In genomic region chr12:69158366-69158764, GRCm38 (mm10) we compare ENCODE assay signal across 8 mouse cellular contexts. TPM values are rescaled to one million over a fixed set of nuclear protein-coding genes. Genes with fewer than 3 reads are reported as not detected.
DNase-seq lines count a peak whose midpoint lies in the region; ATAC-seq and TF ChIP-seq lines count a peak whose summit lies in the region.

No protein-coding gene starts in this region.

- peaks cover 12% of the 10 kb centered on the region for H3K36me3 ChIP-seq in kidney, postnatal 0 days (ENCODE audit: insufficient read depth, low read length)
- H3K36me3 ChIP-seq in hindbrain, embryonic 16.5 days (ENCODE audit: control insufficient read depth, insufficient read depth, low read length) = peaks cover 14% of the 10 kb centered on the region

- WGBS in kidney, postnatal 0 days = under 1% methylated on average over 19 of the region's 19 CpGs
- 1% methylated on average over 19 of the region's 19 CpGs for WGBS in hindbrain, embryonic 16.5 days

- no peaks in the 10 kb centered on the region for H3K27me3 ChIP-seq in kidney, postnatal 0 days (ENCODE audit: insufficient read depth, low read length)
- no peaks in the 10 kb centered on the region for H3K27me3 ChIP-seq in hindbrain, embryonic 16.5 days (replicated peaks; ENCODE audit: control insufficient read depth, insufficient read depth, low read length)

- peak; percentile 64 for DNase-seq in kidney, postnatal 0 days (ENCODE audit: low spot score)
- DNase-seq in kidney, postnatal 25 days = no peak
- DNase-seq in urinary bladder, postnatal 14 days (ENCODE audit: low spot score) = no peak
- DNase-seq in cerebellum, postnatal 14 days = no peak

- H3K9ac ChIP-seq in kidney, postnatal 0 days (ENCODE audit: low read depth, low read length) = peak overlapping the region; percentile 87
- H3K9ac ChIP-seq in hindbrain, embryonic 16.5 days (ENCODE audit: low read depth, low read length) = peak overlapping the region; percentile 87

- peak overlapping the region; percentile 97 for H3K27ac ChIP-seq in kidney, postnatal 0 days
- H3K27ac ChIP-seq in brown adipose tissue, adult 24 weeks (replicated peaks; ENCODE audit: low read depth, low read length) = peak overlapping the region; percentile 85
- H3K27ac ChIP-seq in hindbrain, embryonic 16.5 days (ENCODE audit: low read depth, low read length) = peak overlapping the region; percentile 89

- no peaks in the 10 kb centered on the region for H3K9me3 ChIP-seq in kidney, postnatal 0 days (replicated peaks; ENCODE audit: low read length)
- H3K9me3 ChIP-seq in hindbrain, embryonic 16.5 days (ENCODE audit: control insufficient read depth, low read length) = no peaks in the 10 kb centered on the region

- H3K4me2 ChIP-seq in kidney, postnatal 0 days (ENCODE audit: low read length) = peak overlapping the region; percentile 54
- peak overlapping the region; percentile 71 for H3K4me2 ChIP-seq in hindbrain, embryonic 16.5 days (ENCODE audit: low read length)

- TF ChIP-seq CTCF in kidney, postnatal 0 days (IDR thresholded peaks at IDR 0.05; ENCODE audit: low read depth) = no peak

- H3K4me3 ChIP-seq in kidney, postnatal 0 days (replicated peaks; ENCODE audit: low read depth, low read length) = peak overlapping the region; percentile 72
- H3K4me3 ChIP-seq in brown adipose tissue, adult 24 weeks (ENCODE audit: insufficient read depth, low read depth, low read length) = peak overlapping the region; percentile 82
- peak overlapping the region; percentile 68 for H3K4me3 ChIP-seq in hindbrain, embryonic 16.5 days (ENCODE audit: low read length)

- no peak for ATAC-seq in kidney, postnatal 0 days (replicated peaks; ENCODE audit: low FRiP score, low read depth)
- no peak; the same call in 1 of the 2 replicates for ATAC-seq in hindbrain, embryonic 16.5 days
- 0 out of 2 replicates have a peak, but pooled peaks have one; percentile 4 for ATAC-seq in monocyte, adult 5-6 weeks (replicated peaks; ENCODE audit: insufficient number of reproducible peaks, low FRiP score, low TSS enrichment, poor library complexity, severe bottlenecking)
- ATAC-seq in inflammation-experienced regulatory T-cells, adult 6 months = no peak

- peaks cover 4% of the 10 kb centered on the region; the same call in 1 of the 2 replicates for H3K4me1 ChIP-seq in kidney, postnatal 0 days (replicated peaks; ENCODE audit: insufficient read depth, low read length)
- H3K4me1 ChIP-seq in brown adipose tissue, adult 24 weeks (ENCODE audit: control insufficient read depth, insufficient read depth, insufficient read length, low read length) = peaks cover 6% of the 10 kb centered on the region; the same call in 1 of the 2 replicates
- peaks cover 7% of the 10 kb centered on the region for H3K4me1 ChIP-seq in hindbrain, embryonic 16.5 days (ENCODE audit: control insufficient read depth, insufficient read depth, low read depth, low read length)

RNA-seq across cellular contexts. Expression of gene Rps29, which starts 0.6 kb away (rescaled TPM):
- 2,047 and 2,435 TPM in 2 replicates for polyA plus RNA-seq in kidney, postnatal 0 days (2015; fragmentation: Nextera tagmentation; extraction: Ambion mirVana)
- polyA plus RNA-seq in brown adipose tissue, adult 24 weeks (2012; ENCODE audit: insufficient read depth, insufficient read length, missing spikeins) = 755 and 1,361 TPM in 2 replicates
- 877 and 882 TPM in 2 replicates for polyA plus RNA-seq in hindbrain, embryonic 16.5 days (2015; fragmentation: Nextera tagmentation; extraction: Ambion mirVana)
- 1,859 to 3,089 TPM (median 2,901 TPM) in 3 replicates for total RNA-seq in monocyte, adult 5-6 weeks (2017)
- 1,000 to 10,000 TPM; 2,056 to 4,231 (median 2,807) TPM for polyA plus RNA-seq in inflammation-experienced regulatory T-cells, adult 6 months (2017; shearing (Covaris generic))

RNA-seq across cellular contexts. Expression of gene Lrr1, which starts 10.2 kb away (rescaled TPM):
- polyA plus RNA-seq in kidney, postnatal 0 days (2015; fragmentation: Nextera tagmentation; extraction: Ambion mirVana) = 10.7 and 11.5 TPM in 2 replicates
- polyA plus RNA-seq in brown adipose tissue, adult 24 weeks (2012; ENCODE audit: insufficient read depth, insufficient read length, missing spikeins) = not detected in 2 replicates
- polyA plus RNA-seq in hindbrain, embryonic 16.5 days (2015; fragmentation: Nextera tagmentation; extraction: Ambion mirVana) = 4.7 and 5.6 TPM in 2 replicates
- total RNA-seq in monocyte, adult 5-6 weeks (2017) = not detected in 3 replicates
- 1 to 10 TPM in 2 of 3 experiments, not detected in 1; 1.5 to 8.2 TPM for polyA plus RNA-seq in inflammation-experienced regulatory T-cells, adult 6 months (2017; shearing (Covaris generic))

RNA-seq across cellular contexts. Expression of gene Rpl36al, which starts 25.5 kb away (rescaled TPM):
- polyA plus RNA-seq in kidney, postnatal 0 days (2015; fragmentation: Nextera tagmentation; extraction: Ambion mirVana) = 734 and 768 TPM in 2 replicates
- 338 and 450 TPM in 2 replicates for polyA plus RNA-seq in brown adipose tissue, adult 24 weeks (2012; ENCODE audit: insufficient read depth, insufficient read length, missing spikeins)
- polyA plus RNA-seq in hindbrain, embryonic 16.5 days (2015; fragmentation: Nextera tagmentation; extraction: Ambion mirVana) = 296 and 328 TPM in 2 replicates
- total RNA-seq in monocyte, adult 5-6 weeks (2017) = 578 to 776 TPM (median 649 TPM) in 3 replicates
- polyA plus RNA-seq in inflammation-experienced regulatory T-cells, adult 6 months (2017; shearing (Covaris generic)) = 100 to 1,000 TPM; 533 to 565 (median 537) TPM

RNA-seq across cellular contexts. Expression of gene Mgat2, which starts 25.6 kb away (rescaled TPM):
- 70.0 and 81.5 TPM in 2 replicates for polyA plus RNA-seq in kidney, postnatal 0 days (2015; fragmentation: Nextera tagmentation; extraction: Ambion mirVana)
- 15.3 and 16.1 TPM in 2 replicates for polyA plus RNA-seq in brown adipose tissue, adult 24 weeks (2012; ENCODE audit: insufficient read depth, insufficient read length, missing spikeins)
- polyA plus RNA-seq in hindbrain, embryonic 16.5 days (2015; fragmentation: Nextera tagmentation; extraction: Ambion mirVana) = 31.4 and 35.8 TPM in 2 replicates
- 70.5 to 79.5 TPM (median 70.6 TPM) in 3 replicates for total RNA-seq in monocyte, adult 5-6 weeks (2017)
- polyA plus RNA-seq in inflammation-experienced regulatory T-cells, adult 6 months (2017; shearing (Covaris generic)) = 10 to 100 TPM; 17.8 to 27.9 (median 21.1) TPM

RNA-seq across cellular contexts. Expression of gene Gm49383, which starts 38.5 kb away (rescaled TPM):
- polyA plus RNA-seq in kidney, postnatal 0 days (2015; fragmentation: Nextera tagmentation; extraction: Ambion mirVana) = 15.2 and 19.8 TPM in 2 replicates
- 2.2 TPM in 1 of 2 replicates, not detected in the other for polyA plus RNA-seq in brown adipose tissue, adult 24 weeks (2012; ENCODE audit: insufficient read depth, insufficient read length, missing spikeins)
- polyA plus RNA-seq in hindbrain, embryonic 16.5 days (2015; fragmentation: Nextera tagmentation; extraction: Ambion mirVana) = 13.6 and 15.3 TPM in 2 replicates
- total RNA-seq in monocyte, adult 5-6 weeks (2017) = 9.2 to 15.1 TPM (median 9.6 TPM) in 3 replicates
- 10 to 100 TPM in 1 of 3 experiments, 1 to 10 TPM in 2; 6.9 to 16.1 (median 8.8) TPM for polyA plus RNA-seq in inflammation-experienced regulatory T-cells, adult 6 months (2017; shearing (Covaris generic))
